Mouse (Mus musculus) midbrain, embryonic 15.5 days (tissue): ENCODE results near the gene Ccdc125. TPM values are rescaled to one million over a fixed set of nuclear protein-coding genes. Genes with fewer than 3 reads are reported as not detected.
"Not testable (repeated sequence)": the region's sequence is repeated elsewhere in the genome, so short reads cannot be mapped to it uniquely, and the experiment has no call there.

Experiments used
- ATAC-seq: fragments of 200-750 bp; cut with Nextera tagmentation; replicated peaks from 2 replicates; pipeline ENCODE4 v1.8.0; 2017; ENCODE audit warnings: moderate TSS enrichment
- H3K27ac ChIP-seq: fragments of 300-500 bp; sonication (generic); 2 replicates; pipeline ENCODE4 v1.5.1; 2015; ENCODE audit warnings: mild to moderate bottlenecking, inconsistent platforms
- H3K27me3 ChIP-seq: fragments of 300-500 bp; sonication (generic); replicated peaks from 2 replicates; pipeline ENCODE4 v1.6.1; 2015; ENCODE audit warnings: inconsistent platforms
- H3K36me3 ChIP-seq: fragments of 300-500 bp; sonication (generic); replicated peaks from 2 replicates; pipeline ENCODE4 v1.6.1; 2015; ENCODE audit warnings: inconsistent platforms
- H3K4me1 ChIP-seq: fragments of 300-500 bp; sonication (generic); 2 replicates; pipeline ENCODE4 v1.6.1; 2015; ENCODE audit warnings: inconsistent platforms
- H3K4me2 ChIP-seq: fragments of 300-500 bp; sonication (generic); 2 replicates; pipeline ENCODE4 v1.6.1; 2015; ENCODE audit warnings: inconsistent platforms, mild to moderate bottlenecking, moderate library complexity
- H3K4me3 ChIP-seq: fragments of 300-500 bp; sonication (generic); 2 replicates; pipeline ENCODE4 v1.5.1; 2015; ENCODE audit warnings: mild to moderate bottlenecking, inconsistent platforms
- H3K9ac ChIP-seq: fragments of 300-500 bp; sonication (generic); 2 replicates; pipeline ENCODE4 v1.6.1; 2015; ENCODE audit warnings: mild to moderate bottlenecking, inconsistent platforms
- H3K9me3 ChIP-seq: fragments of 300-500 bp; sonication (generic); 2 replicates; pipeline ENCODE4 v1.6.1; 2016; ENCODE audit warnings: inconsistent platforms
- WGBS: fragments of 180-500 bp; shearing (Covaris S2); methylation state at CpG from one replicate; pipeline ENCODE4 v1.1.7; 2015; ENCODE audit warnings: mixed read lengths; 5-methylcytosine and 5-hydroxymethylcytosine counted together
- polyA plus RNA-seq: library from polyadenylated mRNA; unstranded; fragments of >200 nt; fragmentation: Nextera tagmentation; extraction: Ambion mirVana; gene quantifications from 2 replicates; pipeline ENCODE4 v1.2.1, GENCODE M21; 2015

Gene Ccdc125
- polyA plus RNA-seq, 1 experiment from 2014 or later, result 2.1 TPM

DNA sequence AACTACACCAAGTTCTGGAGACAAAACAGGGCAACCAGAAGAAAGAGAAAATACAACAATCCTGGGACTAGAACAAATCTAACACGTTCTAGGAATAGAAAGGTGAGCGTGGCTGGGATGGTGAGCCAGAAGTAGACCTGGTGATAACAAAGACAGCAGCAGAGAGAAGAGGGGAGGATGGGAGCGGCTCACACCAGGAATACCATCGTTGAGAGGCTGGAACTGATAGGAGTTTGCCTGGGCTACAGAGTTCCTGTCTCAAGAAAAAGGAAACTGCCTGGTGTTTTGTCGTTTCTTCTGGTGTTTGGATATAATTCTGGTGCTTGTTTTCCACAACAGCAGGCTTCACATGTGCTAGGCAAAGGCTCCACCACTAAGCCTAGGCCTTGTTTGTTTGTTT lies 58.6 kb downstream of the Ccdc125 start:
- H3K27me3 ChIP-seq, result no peaks in the 10 kb centered on the region
- H3K4me1 ChIP-seq, result peaks cover 25% of the 10 kb centered on the region
- H3K36me3 ChIP-seq, result no peaks in the 10 kb centered on the region; the same call in 1 of the 2 replicates
- H3K9me3 ChIP-seq, result no peaks in the 10 kb centered on the region
- WGBS, result 95% methylated on average over 5 of the region's 5 CpGs
- no peak overlapping the region for H3K9ac ChIP-seq
- H3K27ac ChIP-seq, result no peak overlapping the region
- H3K4me2 ChIP-seq, result no peak overlapping the region
- no peak for ATAC-seq
- no peak overlapping the region for H3K4me3 ChIP-seq

DNA sequence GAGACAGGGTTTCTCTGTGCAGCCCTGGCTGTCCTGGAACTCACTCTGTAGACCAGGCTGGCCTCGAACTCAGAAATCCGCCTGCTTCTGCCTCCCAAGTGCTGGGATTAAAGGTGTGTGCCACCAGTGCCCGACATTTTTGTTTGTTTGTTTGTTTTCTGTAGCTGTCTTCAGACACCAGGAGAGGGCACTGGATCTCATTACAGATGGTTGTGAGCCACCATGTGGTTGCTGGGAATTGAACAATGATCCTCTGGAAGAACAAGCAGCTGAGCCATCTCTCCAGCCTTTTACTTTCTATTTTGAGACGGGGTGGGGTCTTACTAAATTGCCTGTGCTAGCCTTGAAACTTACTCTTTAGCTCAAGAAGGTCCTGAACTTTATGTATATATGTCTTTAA lies 59.0 kb downstream of the Ccdc125 start:
- 98% methylated on average over 4 of the region's 4 CpGs for WGBS
- not testable (repeated sequence) for H3K36me3 ChIP-seq, H3K4me2 ChIP-seq, H3K9ac ChIP-seq, ATAC-seq, H3K27me3 ChIP-seq, H3K9me3 ChIP-seq, H3K27ac ChIP-seq, H3K4me3 ChIP-seq
- peaks cover 25% of the 10 kb centered on the region for H3K4me1 ChIP-seq

DNA sequence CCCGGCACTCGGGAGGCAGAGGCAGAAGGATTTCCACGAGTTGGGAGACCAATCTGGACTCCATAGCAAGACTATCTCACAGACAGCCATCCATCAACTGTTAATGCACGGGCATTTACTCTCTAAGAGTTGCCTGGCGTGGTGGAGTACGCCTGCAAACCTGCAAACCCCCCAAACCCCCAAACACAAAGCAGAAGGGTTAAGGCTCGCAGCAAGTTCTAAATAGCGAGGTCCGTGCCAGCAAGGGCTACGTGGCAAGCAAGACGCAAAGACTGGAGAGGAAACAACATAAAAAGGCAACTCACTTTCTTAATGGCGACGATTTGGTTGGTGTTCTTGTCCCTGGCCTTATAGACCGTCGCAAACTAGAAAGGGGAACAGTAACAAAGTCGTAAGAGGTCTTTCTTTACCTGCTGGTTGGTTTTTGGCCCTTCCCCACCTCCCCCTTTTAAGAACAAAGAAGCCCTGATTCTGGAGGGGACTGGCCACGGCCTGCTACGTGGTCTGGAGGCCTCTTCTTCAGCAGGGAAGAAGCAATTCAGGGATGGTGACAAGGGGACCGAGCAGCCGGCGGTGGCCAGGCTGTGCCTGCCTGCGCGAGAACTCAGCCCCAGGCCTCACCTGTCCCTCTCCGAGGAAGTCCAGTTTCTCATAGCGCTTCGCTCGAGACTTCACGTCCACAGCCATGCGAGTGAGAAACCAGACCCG lies 60.8 kb downstream of the Ccdc125 start:
- H3K36me3 ChIP-seq, result peaks cover 5% of the 10 kb centered on the region; the same call in 1 of the 2 replicates
- no peaks in the 10 kb centered on the region for H3K9me3 ChIP-seq
- H3K9ac ChIP-seq, result peak overlapping the region; percentile 71
- peak overlapping the region; percentile 75 for H3K4me2 ChIP-seq
- H3K27me3 ChIP-seq, result no peaks in the 10 kb centered on the region
- under 1% methylated on average over 30 of the region's 30 CpGs for WGBS
- H3K4me1 ChIP-seq, result peaks cover 17% of the 10 kb centered on the region
- peak; percentile 92 for ATAC-seq
- peak overlapping the region; percentile 79 for H3K27ac ChIP-seq
- peak overlapping the region; percentile 56 for H3K4me3 ChIP-seq

- peak; percentile 99 for ATAC-seq
- H3K4me2 ChIP-seq, result peak within 1 kb of the TSS; percentile 75
- 0% methylated on average over 19 of the region's 19 CpGs for WGBS
Measured at GRCm38 (mm10) chr13:100730861-100731176, 61.3 kb downstream of the Ccdc125 start, which contains the start of gene Cdk7. Gene Cdk7 (minus strand): TSS chr13:100730939.

DNA sequence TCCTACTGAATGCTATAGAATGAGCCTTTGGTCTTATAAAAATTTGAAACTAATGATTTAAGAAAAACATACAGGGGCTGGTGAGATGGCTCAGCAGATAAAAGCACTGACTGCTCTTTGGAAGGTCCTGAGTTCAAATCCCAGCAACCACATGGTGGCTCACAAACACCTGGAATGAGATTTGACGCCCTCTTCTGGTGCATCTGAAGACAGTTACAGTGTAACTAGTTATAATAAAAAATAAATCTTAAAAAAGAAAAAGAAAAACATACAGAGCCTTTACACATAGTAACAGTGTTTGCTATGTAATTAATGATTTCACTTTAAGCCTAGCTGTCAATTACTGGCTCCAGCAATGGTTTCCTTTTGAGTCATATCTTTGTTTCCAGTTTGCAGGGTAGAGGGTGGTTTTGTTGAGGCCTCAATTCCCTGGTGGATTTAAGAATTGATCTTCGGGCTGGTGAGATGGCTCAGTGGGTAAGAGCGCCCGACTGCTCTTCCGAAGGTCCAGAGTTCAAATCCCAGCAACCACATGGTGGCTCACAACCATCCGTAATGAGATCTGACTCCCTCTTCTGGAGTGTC lies 62.0 kb downstream of the Ccdc125 start:
- WGBS, result 89% methylated on average over 6 of the region's 6 CpGs
- H3K36me3 ChIP-seq, H3K9me3 ChIP-seq, H3K9ac ChIP-seq, H3K27me3 ChIP-seq, ATAC-seq: not testable (repeated sequence)
- H3K4me3 ChIP-seq, result peak overlapping the region; percentile 56; the same call in 1 of the 2 replicates
- H3K4me2 ChIP-seq, result peak overlapping the region; percentile 75
- H3K27ac ChIP-seq, result peak overlapping the region; percentile 79; the same call in 1 of the 2 replicates
- peaks cover 15% of the 10 kb centered on the region for H3K4me1 ChIP-seq

More at GRCm38 (mm10) chr13:100730861-100731176, 61.3 kb downstream of the Ccdc125 start, which contains the start of gene Cdk7:
- Histone ChIP-seq H3K4me1 (peaks cover 17% of the 10 kb centered on the region), H3K9me3 (no peaks in the 10 kb centered on the region), H3K9ac (peak within 1 kb of the TSS; percentile 71), H3K4me3 (peak within 1 kb of the TSS; percentile 56), H3K36me3 (peaks cover 5% of the 10 kb centered on the region; the same call in 1 of the 2 replicates), H3K27me3 (no peaks in the 10 kb centered on the region), H3K27ac (peak within 1 kb of the TSS; percentile 79)

GRCm38 (mm10) chr13:100732756-100733155 lies 63.2 kb downstream of the Ccdc125 start:
- H3K4me2 ChIP-seq, result no peak overlapping the region
- no peak overlapping the region for H3K4me3 ChIP-seq
- peaks cover 15% of the 10 kb centered on the region for H3K4me1 ChIP-seq
- no peak overlapping the region for H3K27ac ChIP-seq
- no peaks in the 10 kb centered on the region for H3K27me3 ChIP-seq
- no peaks in the 10 kb centered on the region for H3K9me3 ChIP-seq
- 96% methylated on average over 2 of the region's 2 CpGs for WGBS
- no peak for ATAC-seq
- peaks cover 7% of the 10 kb centered on the region for H3K36me3 ChIP-seq
- H3K9ac ChIP-seq, result no peak overlapping the region

GRCm38 (mm10) chr13:100742831-100743230 lies 73.3 kb downstream of the Ccdc125 start:
- Histone ChIP-seq H3K9ac (no peak overlapping the region), H3K9me3 (no peaks in the 10 kb centered on the region), H3K4me2 (peak overlapping the region; percentile 59; the same call in 1 of the 2 replicates), H3K4me1 (peaks cover 12% of the 10 kb centered on the region), H3K27me3 (no peaks in the 10 kb centered on the region), H3K36me3 (no peaks in the 10 kb centered on the region), H3K4me3 (no peak overlapping the region), H3K27ac (no peak overlapping the region)
- 89% methylated on average over 5 of the region's 5 CpGs for WGBS
- ATAC-seq, result no peak

DNA sequence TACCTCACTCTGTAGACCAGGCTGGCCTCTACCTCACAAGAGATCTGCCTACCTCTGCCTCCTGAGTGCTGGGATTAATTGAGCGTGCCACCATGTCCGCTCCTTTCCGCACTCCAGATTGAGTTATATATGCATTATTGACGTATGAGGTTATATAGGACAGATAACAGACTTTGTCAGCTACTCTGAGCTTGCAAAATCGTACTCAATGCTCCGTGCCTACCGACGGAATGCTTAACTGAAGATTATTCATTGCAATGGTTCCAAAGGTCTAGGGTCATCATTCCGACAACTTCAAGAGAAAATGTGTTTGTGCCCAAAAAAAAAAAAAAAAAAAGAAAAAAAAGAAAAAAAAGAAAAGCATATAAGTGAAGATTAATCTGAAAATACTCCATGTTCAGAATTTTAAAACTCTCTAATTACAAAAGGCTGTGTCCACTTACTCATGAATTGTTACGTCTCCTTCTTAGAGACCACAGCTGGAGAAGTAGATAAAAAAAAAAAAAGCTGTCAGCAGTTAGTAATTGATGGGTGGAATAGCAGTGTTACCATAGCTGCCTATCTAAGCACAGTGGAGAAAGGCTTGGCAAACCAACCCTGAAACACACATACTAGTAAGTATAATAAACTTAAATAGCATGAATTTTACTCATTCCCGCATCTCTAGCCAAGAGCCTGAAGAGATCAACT lies 74.0 kb downstream of the Ccdc125 start:
- peak; percentile 70 for ATAC-seq
- no peaks in the 10 kb centered on the region for H3K9me3 ChIP-seq
- peak overlapping the region; percentile 96 for H3K27ac ChIP-seq
- 67% methylated on average over 11 of the region's 11 CpGs for WGBS
- H3K36me3 ChIP-seq, result no peaks in the 10 kb centered on the region
- peak overlapping the region; percentile 59 for H3K4me2 ChIP-seq
- H3K27me3 ChIP-seq, result no peaks in the 10 kb centered on the region
- H3K9ac ChIP-seq, result peak overlapping the region; percentile 85
- H3K4me1 ChIP-seq, result peaks cover 12% of the 10 kb centered on the region
- peak overlapping the region; percentile 69 for H3K4me3 ChIP-seq

DNA sequence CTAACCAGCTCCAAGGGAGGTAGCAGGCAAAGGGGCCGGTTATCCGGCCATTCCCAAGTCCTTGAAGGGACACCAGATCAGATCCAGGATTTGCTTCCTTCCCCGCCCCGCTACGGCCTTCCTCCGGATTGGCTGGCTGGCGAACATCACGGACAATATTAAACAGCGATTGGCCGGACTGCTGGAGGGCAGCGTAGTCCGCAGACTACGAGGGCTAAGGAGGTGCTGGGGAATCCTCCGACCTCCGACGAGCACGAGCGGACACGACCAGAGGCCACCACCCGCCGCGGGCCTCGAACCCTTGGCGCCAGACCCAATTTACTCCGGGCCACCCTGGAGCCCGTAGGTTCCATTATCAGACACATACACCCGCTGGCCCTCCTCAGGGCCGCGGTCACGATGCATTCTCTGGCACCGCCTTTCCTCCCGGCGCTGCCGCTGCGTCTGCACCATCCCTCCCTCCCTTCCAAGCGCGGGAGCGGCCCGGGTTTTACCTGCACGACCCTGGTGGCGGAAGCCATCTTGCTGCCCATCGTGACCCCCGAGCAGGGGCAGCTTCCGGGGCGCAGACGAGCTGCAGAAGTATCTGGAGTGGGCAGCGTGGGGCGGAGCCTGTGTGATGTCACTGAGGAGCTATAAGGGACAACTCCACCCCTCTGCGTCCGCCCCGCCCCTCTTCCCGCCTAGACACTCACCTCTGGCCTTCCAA lies 74.7 kb downstream of the Ccdc125 start, which contains the start of gene Mrps36:
Gene Mrps36 (minus strand): TSS at position 624 of the 709 bp plus-strand sequence.
- WGBS, result under 1% methylated on average over 52 of the region's 52 CpGs
- peak within 1 kb of the TSS; percentile 69 for H3K4me3 ChIP-seq
- peak; percentile 98 for ATAC-seq
- H3K9me3 ChIP-seq, result no peaks in the 10 kb centered on the region
- H3K4me1 ChIP-seq, result peaks cover 12% of the 10 kb centered on the region
- peak within 1 kb of the TSS; percentile 96 for H3K27ac ChIP-seq
- peak within 1 kb of the TSS; percentile 85 for H3K9ac ChIP-seq
- no peaks in the 10 kb centered on the region for H3K27me3 ChIP-seq
- no peaks in the 10 kb centered on the region for H3K36me3 ChIP-seq
- peak within 1 kb of the TSS; percentile 59 for H3K4me2 ChIP-seq

DNA sequence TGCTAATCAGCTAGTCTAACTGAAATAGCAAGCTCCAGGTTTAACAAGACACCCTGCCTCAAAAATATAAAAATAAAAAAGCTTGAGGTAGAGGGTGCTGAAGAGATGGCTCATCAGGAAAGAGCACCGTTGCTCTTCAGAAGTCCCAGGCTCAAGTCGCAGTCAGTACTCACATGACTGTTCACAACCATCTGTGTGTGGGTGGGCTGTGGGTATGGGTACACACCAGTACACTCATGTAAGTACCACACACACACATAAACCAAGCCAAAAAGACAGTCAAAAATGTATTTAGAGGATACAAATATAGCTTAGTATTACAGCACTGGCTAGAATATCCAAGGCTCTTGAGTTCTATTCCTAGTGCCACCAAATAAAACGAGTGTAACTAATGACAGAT lies 76.6 kb downstream of the Ccdc125 start:
- no peaks in the 10 kb centered on the region for H3K36me3 ChIP-seq
- no peak overlapping the region for H3K4me2 ChIP-seq
- H3K27me3 ChIP-seq, result no peaks in the 10 kb centered on the region
- no peak overlapping the region for H3K4me3 ChIP-seq
- no peak for ATAC-seq
- peaks cover 12% of the 10 kb centered on the region for H3K4me1 ChIP-seq
- H3K9me3 ChIP-seq, result no peaks in the 10 kb centered on the region
- WGBS, result 94% methylated on average over 3 of the region's 3 CpGs
- H3K9ac ChIP-seq, result no peak overlapping the region
- H3K27ac ChIP-seq, result no peak overlapping the region
